Mouse (Mus musculus) bone marrow, adult 2 months (tissue): Measurements from ENCODE around the gene Brsk1.

Source experiments
- CTCF ChIP-seq: fragments of 200-500 bp; IDR thresholded peaks from 2 replicates; pipeline ENCODE4 v1.5.1; 2011; ENCODE audit warnings: low read length, control low read depth; ENCODE audit not compliant: control insufficient read depth, insufficient read depth
- POLR2A ChIP-seq: fragments of 200-500 bp; IDR thresholded peaks from 2 replicates; pipeline ENCODE4 v1.6.1; 2011; ENCODE audit warnings: low read depth, mild to moderate bottlenecking, control low read depth, low read length, borderline replicate concordance; ENCODE audit not compliant: control insufficient read depth

- TF ChIP-seq CTCF (no peak), POLR2A (no peak)
Measured at GRCm38 (mm10) chr7:4723508-4723907, 33.1 kb downstream of the Brsk1 start.
